Mouse (Mus musculus) olfactory bulb, adult 2 months (tissue): ENCODE results near the gene Lce1b. TPM values are rescaled to one million over a fixed set of nuclear protein-coding genes. Genes with fewer than 3 reads are reported as not detected.

Experiments used
- H3K27ac ChIP-seq: fragments of 200-500 bp; 2 replicates; pipeline ENCODE4 v1.5.1; 2012; ENCODE audit warnings: low read depth, low read length; ENCODE audit not compliant: insufficient read depth
- H3K4me1 ChIP-seq: fragments of 200-500 bp; 2 replicates; pipeline ENCODE4 v1.6.1; 2012; ENCODE audit warnings: low read length; ENCODE audit not compliant: control insufficient read depth, insufficient read depth
- H3K4me3 ChIP-seq: fragments of 200-500 bp; 2 replicates; pipeline ENCODE4 v1.5.1; 2012; ENCODE audit warnings: mild to moderate bottlenecking, low read depth, low read length, moderate library complexity; ENCODE audit not compliant: insufficient read depth
- CTCF ChIP-seq: fragments of 200-500 bp; IDR thresholded peaks from 2 replicates; pipeline ENCODE4 v1.5.1; 2012; ENCODE audit warnings: low read depth, mild to moderate bottlenecking, low read length, moderate library complexity; ENCODE audit not compliant: insufficient read depth
- POLR2A ChIP-seq: fragments of 200-500 bp; IDR thresholded peaks from 2 replicates; pipeline ENCODE4 v1.6.1; 2012; ENCODE audit warnings: mild to moderate bottlenecking, low read depth, low read length, moderate library complexity; ENCODE audit not compliant: insufficient read depth
- WGBS: fragments of 180-500 bp; shearing (Covaris S2); methylation state at CpG from one replicate; pipeline ENCODE4 v1.1.7; 2018; 5-methylcytosine and 5-hydroxymethylcytosine counted together
- polyA plus RNA-seq: library from polyadenylated mRNA; stranded (reverse); fragments of >200 nt; gene quantifications from 2 replicates; pipeline ENCODE4 v1.2.4, GENCODE M21; 2012; ENCODE audit warnings: low replicate concordance; ENCODE audit not compliant: missing spikeins, insufficient read depth, insufficient read length

Lce1b gene
- polyA plus RNA-seq, 1 experiment: not detected

GRCm38 (mm10) chr3:92637745-92638652 lies 18.7 kb downstream of the Lce1b start:
- H3K4me3 ChIP-seq: no peak overlapping the region
- no peaks in the 10 kb centered on the region for H3K4me1 ChIP-seq
- no peak overlapping the region for H3K27ac ChIP-seq
- TF ChIP-seq POLR2A (no peak), CTCF (no peak)
- WGBS: 25% methylated on average over 1 of the region's 1 CpGs

- WGBS: 76% methylated on average over 2 of the region's 2 CpGs
- TF ChIP-seq CTCF (no peak), POLR2A (no peak)
- H3K4me1 ChIP-seq: no peaks in the 10 kb centered on the region
- H3K27ac ChIP-seq: no peak within 1 kb of the TSS
- no peak within 1 kb of the TSS for H3K4me3 ChIP-seq
Observed at GRCm38 (mm10) chr3:92621560-92621959, 35.2 kb downstream of the Lce1b start, which contains the start of gene Lce6a. Lce6a (minus strand) TSS chr3:92621660.

- WGBS: 72% methylated on average over 1 of the region's 1 CpGs
- Histone ChIP-seq H3K4me1 (no peaks in the 10 kb centered on the region), H3K4me3 (no peak overlapping the region), H3K27ac (no peak overlapping the region)
- TF ChIP-seq CTCF: no peak
Observed at GRCm38 (mm10) chr3:92609804-92610203, 46.9 kb downstream of the Lce1b start.

- Histone ChIP-seq H3K27ac (no peak within 1 kb of the TSS), H3K4me3 (no peak within 1 kb of the TSS), H3K4me1 (no peaks in the 10 kb centered on the region)
- TF ChIP-seq POLR2A (no peak), CTCF (no peak)
Observed at GRCm38 (mm10) chr3:92607392-92607791, 49.3 kb downstream of the Lce1b start, which contains the start of gene 2210017I01Rik. 2210017I01Rik (minus strand) TSS chr3:92607492.

Other genes starting within 250 kb of the Lce1b start
- gene Sprr2i, start 248.9 kb downstream of the Lce1b start, polyA plus RNA-seq: not detected in 2 replicates
- not detected in 2 replicates for gene Sprr2j-ps, start 238.8 kb downstream of the Lce1b start, polyA plus RNA-seq
- not detected in 2 replicates for gene Gm9774, start 227.5 kb downstream of the Lce1b start, polyA plus RNA-seq
- not detected in 2 replicates for gene Sprr2k, start 224.3 kb downstream of the Lce1b start, polyA plus RNA-seq
- not detected in 2 replicates for gene Sprr1b, start 218.1 kb downstream of the Lce1b start, polyA plus RNA-seq
- not detected in 2 replicates for gene Sprr3, start 198.2 kb downstream of the Lce1b start, polyA plus RNA-seq
- gene Sprr1a, start 171.0 kb downstream of the Lce1b start, polyA plus RNA-seq: not detected in 2 replicates
- not detected in 2 replicates for gene Sprr4, start 156.4 kb downstream of the Lce1b start, polyA plus RNA-seq
- gene 2310046K23Rik, start 122.4 kb downstream of the Lce1b start, polyA plus RNA-seq: not detected in 2 replicates
- gene Ivl, start 83.2 kb downstream of the Lce1b start, polyA plus RNA-seq: not detected in 2 replicates
- not detected in 2 replicates for gene Smcp, start 67.9 kb downstream of the Lce1b start, polyA plus RNA-seq
- not detected in 2 replicates for gene 2210017I01Rik, start 49.4 kb downstream of the Lce1b start, polyA plus RNA-seq
- gene Lce6a, start 35.3 kb downstream of the Lce1b start, polyA plus RNA-seq: not detected in 2 replicates
- gene Lce1a1, start 8.6 kb downstream of the Lce1b start, polyA plus RNA-seq: not detected in 2 replicates
- gene Lce1a2, start 13.4 kb upstream of the Lce1b start, polyA plus RNA-seq: not detected in 2 replicates
- not detected in 2 replicates for gene Lce1c, start 22.3 kb upstream of the Lce1b start, polyA plus RNA-seq
- gene Lce1d, start 30.3 kb upstream of the Lce1b start, polyA plus RNA-seq: not detected in 2 replicates
- not detected in 2 replicates for gene Lce1e, start 52.1 kb upstream of the Lce1b start, polyA plus RNA-seq
- not detected in 2 replicates for gene Lce1f, start 63.4 kb upstream of the Lce1b start, polyA plus RNA-seq
- not detected in 2 replicates for gene Gm38119, start 82.2 kb upstream of the Lce1b start, polyA plus RNA-seq
- gene Lce1g, start 95.4 kb upstream of the Lce1b start, polyA plus RNA-seq: not detected in 2 replicates
- gene Lce1h, start 108.1 kb upstream of the Lce1b start, polyA plus RNA-seq: not detected in 2 replicates
- not detected in 2 replicates for gene Lce1i, start 122.0 kb upstream of the Lce1b start, polyA plus RNA-seq
- not detected in 2 replicates for gene Lce1j, start 133.6 kb upstream of the Lce1b start, polyA plus RNA-seq
- gene Lce1k, start 151.0 kb upstream of the Lce1b start, polyA plus RNA-seq: not detected in 2 replicates
- gene Kprp, start 170.3 kb upstream of the Lce1b start, polyA plus RNA-seq: not detected in 2 replicates
- not detected in 2 replicates for gene Lce1l, start 194.4 kb upstream of the Lce1b start, polyA plus RNA-seq
- gene 2310050C09Rik, start 213.3 kb upstream of the Lce1b start, polyA plus RNA-seq: not detected in 2 replicates